Mouse (Mus musculus): ENCODE data around the gene Melk. TPM values are rescaled to one million over a fixed set of nuclear protein-coding genes. Genes with fewer than 3 reads are reported as not detected.

The Melk gene
- polyA plus RNA-seq, 1 experiment from 2014 or later = 52.6 TPM

GRCm38 (mm10) chr4:44316270-44316809, 15.7 kb downstream of the Melk start:
- H3K4me1 ChIP-seq (ENCODE audit: control insufficient read depth, insufficient read depth, low read length) = no peaks in the 10 kb centered on the region
- H3K4me2 ChIP-seq (replicated peaks; ENCODE audit: low read depth, low read length) = no peak overlapping the region
- H3K27ac ChIP-seq (ENCODE audit: low read depth, low read length) = no peak overlapping the region
- no peaks in the 10 kb centered on the region for H3K27me3 ChIP-seq (ENCODE audit: control insufficient read depth, insufficient read depth, low read length)
- H3K9ac ChIP-seq (ENCODE audit: low read depth, low read length) = no peak overlapping the region
- H3K9me3 ChIP-seq (ENCODE audit: control insufficient read depth, low read length) = no peaks in the 10 kb centered on the region
- no peak overlapping the region for H3K4me3 ChIP-seq (ENCODE audit: low read length)
- ATAC-seq (ENCODE audit: low FRiP score, low TSS enrichment) = no peak
- H3K36me3 ChIP-seq (ENCODE audit: control insufficient read depth, insufficient read depth, low read length) = peaks cover 25% of the 10 kb centered on the region
- 83% methylated on average over 12 of the region's 12 CpGs for WGBS

DNA sequence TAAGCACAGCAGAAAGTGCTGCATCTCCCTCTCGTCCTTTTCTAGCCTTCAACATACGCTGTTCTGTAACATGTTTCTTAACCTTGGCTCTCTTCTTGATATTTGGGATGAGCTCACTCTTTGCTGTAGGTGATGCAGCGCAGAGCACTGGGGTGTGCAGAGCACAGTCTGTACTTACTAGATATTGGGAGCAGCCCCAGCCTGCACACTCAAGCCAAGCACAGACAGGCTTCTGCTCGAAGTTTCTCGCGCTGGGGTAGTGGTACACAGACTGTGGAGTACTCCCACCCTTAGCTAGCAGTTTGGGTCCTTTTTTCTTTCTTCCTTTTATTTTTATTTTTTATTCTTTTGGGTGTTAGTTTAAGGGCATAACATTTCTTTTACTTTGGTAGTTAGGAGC, 19.8 kb downstream of the Melk start:
- Histone ChIP-seq H3K27me3 (ENCODE audit: control insufficient read depth, insufficient read depth, low read length) (no peaks in the 10 kb centered on the region), H3K4me2 (replicated peaks; ENCODE audit: low read depth, low read length) (no peak overlapping the region), H3K4me1 (ENCODE audit: control insufficient read depth, insufficient read depth, low read length) (no peaks in the 10 kb centered on the region), H3K9me3 (ENCODE audit: control insufficient read depth, low read length) (no peaks in the 10 kb centered on the region), H3K27ac (ENCODE audit: low read depth, low read length) (no peak overlapping the region), H3K9ac (ENCODE audit: low read depth, low read length) (0 out of 2 replicates have a peak overlapping the region, but pooled peaks have one; percentile 4), H3K36me3 (ENCODE audit: control insufficient read depth, insufficient read depth, low read length) (peaks cover 13% of the 10 kb centered on the region), H3K4me3 (ENCODE audit: low read length) (no peak overlapping the region)
- 95% methylated on average over 6 of the region's 6 CpGs for WGBS
- no peak for ATAC-seq (ENCODE audit: low FRiP score, low TSS enrichment)

DNA sequence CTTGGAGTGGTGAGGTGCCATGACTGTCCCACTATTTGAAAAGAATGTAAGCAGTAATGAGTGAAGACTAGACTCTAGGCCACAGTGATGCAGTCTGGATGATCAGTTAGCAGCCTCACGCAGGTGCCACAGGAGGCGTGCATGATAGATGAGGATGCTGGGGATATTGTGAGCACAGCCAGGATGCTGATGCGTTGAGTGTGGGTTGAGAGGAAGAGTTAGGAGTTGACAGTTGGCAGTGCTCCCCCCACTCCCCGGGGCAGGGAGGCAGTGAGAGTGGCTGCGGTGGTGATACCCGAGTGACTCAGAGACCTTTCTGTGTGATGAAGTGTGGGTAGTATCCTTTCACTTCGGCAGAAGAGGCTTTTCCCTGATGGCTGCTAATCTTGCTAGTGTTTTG, 21.4 kb downstream of the Melk start:
- peaks cover 25% of the 10 kb centered on the region for H3K36me3 ChIP-seq (ENCODE audit: control insufficient read depth, insufficient read depth, low read length)

DNA sequence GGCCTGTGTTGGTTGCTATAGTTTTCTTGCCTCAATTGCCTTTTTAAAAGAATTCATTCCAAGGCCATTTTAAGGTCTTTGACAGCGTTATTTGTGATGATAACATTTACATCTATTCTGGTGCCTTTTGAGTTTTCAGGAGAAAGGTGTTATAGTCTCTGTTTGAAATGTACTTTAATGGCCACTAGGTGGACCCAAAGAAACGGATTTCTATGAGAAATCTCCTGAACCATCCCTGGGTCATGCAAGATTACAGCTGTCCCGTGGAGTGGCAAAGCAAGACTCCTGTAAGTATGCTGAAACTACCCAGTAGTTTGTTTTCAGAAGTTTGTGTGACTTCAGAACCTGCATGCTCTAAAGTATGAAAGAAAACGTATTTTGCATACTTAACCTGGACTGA, 24.8 kb downstream of the Melk start:
- 48% methylated on average over 4 of the region's 4 CpGs for WGBS
- no peak for ATAC-seq (ENCODE audit: low FRiP score, low TSS enrichment)
- Histone ChIP-seq H3K27me3 (ENCODE audit: control insufficient read depth, insufficient read depth, low read length) (no peaks in the 10 kb centered on the region), H3K27ac (ENCODE audit: low read depth, low read length) (no peak overlapping the region), H3K4me1 (ENCODE audit: control insufficient read depth, insufficient read depth, low read length) (no peaks in the 10 kb centered on the region), H3K4me3 (ENCODE audit: low read length) (no peak overlapping the region), H3K4me2 (replicated peaks; ENCODE audit: low read depth, low read length) (no peak overlapping the region), H3K9ac (ENCODE audit: low read depth, low read length) (no peak overlapping the region), H3K36me3 (ENCODE audit: control insufficient read depth, insufficient read depth, low read length) (peaks cover 19% of the 10 kb centered on the region), H3K9me3 (ENCODE audit: control insufficient read depth, low read length) (no peaks in the 10 kb centered on the region)

More for the DNA sequence above, 21.4 kb downstream of the Melk start:
- no peak overlapping the region for H3K4me2 ChIP-seq (replicated peaks; ENCODE audit: low read depth, low read length)
- H3K27me3 ChIP-seq (ENCODE audit: control insufficient read depth, insufficient read depth, low read length) = no peaks in the 10 kb centered on the region
- H3K9ac ChIP-seq (ENCODE audit: low read depth, low read length) = no peak overlapping the region
- H3K4me1 ChIP-seq (ENCODE audit: control insufficient read depth, insufficient read depth, low read length) = no peaks in the 10 kb centered on the region
- WGBS = 89% methylated on average over 7 of the region's 7 CpGs
- H3K9me3 ChIP-seq (ENCODE audit: control insufficient read depth, low read length) = no peaks in the 10 kb centered on the region
- no peak overlapping the region for H3K4me3 ChIP-seq (ENCODE audit: low read length)
- no peak overlapping the region for H3K27ac ChIP-seq (ENCODE audit: low read depth, low read length)
- no peak for ATAC-seq (ENCODE audit: low FRiP score, low TSS enrichment)

GRCm38 (mm10) chr4:44326721-44327120, 26.0 kb downstream of the Melk start:
- Histone ChIP-seq H3K4me2 (replicated peaks; ENCODE audit: low read depth, low read length) (no peak overlapping the region), H3K36me3 (ENCODE audit: control insufficient read depth, insufficient read depth, low read length) (peaks cover 15% of the 10 kb centered on the region; the same call in 1 of the 2 replicates), H3K4me1 (ENCODE audit: control insufficient read depth, insufficient read depth, low read length) (no peaks in the 10 kb centered on the region), H3K9ac (ENCODE audit: low read depth, low read length) (no peak overlapping the region), H3K27me3 (ENCODE audit: control insufficient read depth, insufficient read depth, low read length) (no peaks in the 10 kb centered on the region), H3K9me3 (ENCODE audit: control insufficient read depth, low read length) (no peaks in the 10 kb centered on the region), H3K27ac (ENCODE audit: low read depth, low read length) (no peak overlapping the region), H3K4me3 (ENCODE audit: low read length) (no peak overlapping the region)
- WGBS = 88% methylated on average over 3 of the region's 3 CpGs
- no peak for ATAC-seq (ENCODE audit: low FRiP score, low TSS enrichment)

- 100% methylated on average over 1 of the region's 1 CpGs for WGBS
- H3K9ac ChIP-seq (ENCODE audit: low read depth, low read length) = no peak overlapping the region
- H3K36me3 ChIP-seq (ENCODE audit: control insufficient read depth, insufficient read depth, low read length) = peaks cover 16% of the 10 kb centered on the region; the same call in 1 of the 2 replicates
These were observed 27.3 kb downstream of the Melk start for GRCm38 (mm10) chr4:44327976-44328375.

DNA sequence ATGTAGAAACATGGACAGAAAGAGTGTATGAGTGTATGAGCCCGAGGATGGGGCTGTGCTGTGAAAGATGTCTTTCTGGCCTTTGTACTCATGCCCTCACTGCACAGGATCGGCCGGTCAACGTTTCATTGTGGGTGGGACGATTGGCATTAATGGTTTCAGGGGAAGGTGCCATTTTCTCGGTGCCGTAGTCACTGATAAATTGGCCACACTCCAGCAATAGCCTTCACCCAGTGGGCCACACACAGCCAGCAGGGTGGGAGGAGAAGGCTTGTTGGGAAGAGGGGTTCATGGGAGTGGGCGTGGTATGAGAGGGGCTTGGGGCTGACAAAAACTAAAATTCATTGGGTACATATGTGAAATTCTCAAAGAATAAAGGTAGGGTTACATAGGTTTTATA, 34.3 kb downstream of the Melk start:
- Histone ChIP-seq H3K4me3 (ENCODE audit: low read length) (no peak overlapping the region), H3K4me2 (replicated peaks; ENCODE audit: low read depth, low read length) (no peak overlapping the region), H3K36me3 (ENCODE audit: control insufficient read depth, insufficient read depth, low read length) (peaks cover 12% of the 10 kb centered on the region; the same call in 1 of the 2 replicates), H3K9ac (ENCODE audit: low read depth, low read length) (no peak overlapping the region), H3K9me3 (ENCODE audit: control insufficient read depth, low read length) (no peaks in the 10 kb centered on the region), H3K4me1 (ENCODE audit: control insufficient read depth, insufficient read depth, low read length) (no peaks in the 10 kb centered on the region), H3K27ac (ENCODE audit: low read depth, low read length) (no peak overlapping the region), H3K27me3 (ENCODE audit: control insufficient read depth, insufficient read depth, low read length) (no peaks in the 10 kb centered on the region)
- no peak for ATAC-seq (ENCODE audit: low FRiP score, low TSS enrichment)
- WGBS = 90% methylated on average over 8 of the region's 8 CpGs

More at GRCm38 (mm10) chr4:44327976-44328375, 27.3 kb downstream of the Melk start:
- Histone ChIP-seq H3K4me2 (replicated peaks; ENCODE audit: low read depth, low read length) (no peak overlapping the region), H3K4me3 (ENCODE audit: low read length) (no peak overlapping the region), H3K9me3 (ENCODE audit: control insufficient read depth, low read length) (no peaks in the 10 kb centered on the region), H3K27ac (ENCODE audit: low read depth, low read length) (no peak overlapping the region), H3K27me3 (ENCODE audit: control insufficient read depth, insufficient read depth, low read length) (no peaks in the 10 kb centered on the region), H3K4me1 (ENCODE audit: control insufficient read depth, insufficient read depth, low read length) (no peaks in the 10 kb centered on the region)
- ATAC-seq (ENCODE audit: low FRiP score, low TSS enrichment) = no peak

- Histone ChIP-seq H3K4me2 (replicated peaks; ENCODE audit: low read depth, low read length) (no peak overlapping the region), H3K4me3 (ENCODE audit: low read length) (no peak overlapping the region), H3K27ac (ENCODE audit: low read depth, low read length) (no peak overlapping the region), H3K27me3 (ENCODE audit: control insufficient read depth, insufficient read depth, low read length) (no peaks in the 10 kb centered on the region), H3K4me1 (ENCODE audit: control insufficient read depth, insufficient read depth, low read length) (no peaks in the 10 kb centered on the region), H3K9ac (ENCODE audit: low read depth, low read length) (no peak overlapping the region), H3K36me3 (ENCODE audit: control insufficient read depth, insufficient read depth, low read length) (peaks cover 22% of the 10 kb centered on the region; the same call in 1 of the 2 replicates), H3K9me3 (ENCODE audit: control insufficient read depth, low read length) (no peaks in the 10 kb centered on the region)
- ATAC-seq (ENCODE audit: low FRiP score, low TSS enrichment) = no peak
- WGBS = 94% methylated on average over 7 of the region's 7 CpGs
These were observed 61.0 kb downstream of the Melk start for GRCm38 (mm10) chr4:44361670-44362069.

DNA sequence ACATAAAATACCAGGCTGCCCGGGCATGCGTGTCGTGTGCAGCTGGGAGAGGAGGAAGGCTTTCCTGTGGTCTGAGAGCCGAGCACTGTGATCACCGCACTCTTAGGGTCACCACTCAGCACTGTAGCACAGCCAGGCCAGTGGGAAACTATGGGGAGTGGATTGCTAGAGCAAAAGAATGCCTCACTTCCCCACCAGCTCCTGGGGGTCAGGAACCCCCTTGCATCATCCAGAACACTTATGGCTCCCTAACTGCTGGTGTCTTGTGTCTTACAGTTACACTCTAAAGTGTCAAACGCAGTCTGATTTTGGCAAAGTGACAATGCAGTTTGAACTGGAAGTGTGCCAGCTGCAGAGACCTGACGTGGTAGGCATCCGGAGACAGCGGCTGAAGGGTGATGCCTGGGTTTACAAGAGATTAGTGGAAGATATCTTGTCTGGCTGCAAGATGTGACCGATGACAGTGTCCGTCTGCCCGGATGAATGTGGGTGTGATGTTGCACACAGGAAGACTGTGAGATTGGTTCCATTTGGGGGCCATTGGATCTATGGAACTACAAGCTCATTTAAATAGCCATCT, 62.8 kb downstream of the Melk start:
- H3K4me1 ChIP-seq (ENCODE audit: control insufficient read depth, insufficient read depth, low read length) = no peaks in the 10 kb centered on the region
- ATAC-seq (ENCODE audit: low FRiP score, low TSS enrichment) = no peak
- no peaks in the 10 kb centered on the region for H3K27me3 ChIP-seq (ENCODE audit: control insufficient read depth, insufficient read depth, low read length)
- H3K4me3 ChIP-seq (ENCODE audit: low read length) = no peak overlapping the region
- no peak overlapping the region for H3K9ac ChIP-seq (ENCODE audit: low read depth, low read length)
- H3K9me3 ChIP-seq (ENCODE audit: control insufficient read depth, low read length) = no peaks in the 10 kb centered on the region
- WGBS = 66% methylated on average over 12 of the region's 12 CpGs
- no peak overlapping the region for H3K4me2 ChIP-seq (replicated peaks; ENCODE audit: low read depth, low read length)
- H3K36me3 ChIP-seq (ENCODE audit: control insufficient read depth, insufficient read depth, low read length) = peaks cover 20% of the 10 kb centered on the region; the same call in 1 of the 2 replicates
- H3K27ac ChIP-seq (ENCODE audit: low read depth, low read length) = no peak overlapping the region

All from kidney, embryonic 14.5 days (tissue).